Mouse (Mus musculus): ENCODE results near the gene Atp5d.

DNA sequence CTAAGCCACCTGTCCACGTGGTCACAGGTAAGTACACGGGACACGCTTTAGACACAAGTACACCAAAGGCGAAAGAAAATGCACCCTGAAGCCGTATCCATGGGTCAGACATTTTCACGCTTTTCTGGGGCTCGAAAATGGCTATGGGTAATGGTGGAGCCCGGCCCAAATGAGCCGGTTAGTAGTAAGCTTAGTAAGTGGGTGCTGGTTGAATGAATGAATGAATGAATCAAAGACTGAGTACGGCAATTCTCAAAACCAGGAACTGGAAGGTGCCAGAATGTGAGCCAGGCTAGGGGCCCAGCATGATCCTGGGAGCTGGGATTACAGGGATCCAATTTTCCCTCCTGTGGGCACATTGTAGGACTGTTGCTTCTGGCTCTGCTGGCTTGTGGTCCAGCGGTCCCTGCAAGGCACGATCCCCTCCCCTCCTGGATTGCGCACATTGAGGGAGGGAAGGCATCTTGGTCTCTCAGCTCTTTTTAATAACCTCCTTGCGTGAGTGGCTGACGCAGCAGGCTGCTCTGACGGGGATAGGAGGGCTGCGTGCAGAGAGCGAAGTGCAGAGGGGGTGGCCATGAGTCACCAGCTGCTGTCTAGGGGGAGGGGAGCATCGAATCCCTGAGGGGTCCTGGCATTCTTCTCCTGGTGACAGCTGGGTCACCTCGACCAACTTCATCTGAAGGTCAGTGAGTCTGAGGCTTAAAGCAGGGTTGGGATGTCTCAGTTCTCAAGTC lies 27.1 kb downstream of the Atp5d start, which contains the start of gene Cirbp:
- TF ChIP-seq POLR2A (IDR thresholded peaks at IDR 0.05; ENCODE audit: borderline replicate concordance, extremely low read depth, low read depth, low read length) (no peak), CTCF (IDR thresholded peaks at IDR 0.05; ENCODE audit: insufficient read depth, low read length) (no peak)

All from lung, adult 2 months (tissue).